Mouse (Mus musculus) liver, postnatal 0 days (tissue): Measurements from ENCODE around the gene Gm17364. TPM values are rescaled to one million over a fixed set of nuclear protein-coding genes. Genes with fewer than 3 reads are reported as not detected.

Experiments
- ATAC-seq: fragments of 200-750 bp; cut with Nextera tagmentation; 2 replicates; pipeline ENCODE4 v1.8.0; 2017; ENCODE audit warnings: mild to moderate bottlenecking, moderate library complexity
- DNase-seq: peaks from one replicate; pipeline ENCODE4 v3.0.0-alpha.2; 2016
- H3K27ac ChIP-seq: fragments of 300-500 bp; sonication (generic); 2 replicates; pipeline ENCODE4 v1.5.1; 2014; ENCODE audit warnings: antibody characterized with exemption, moderate library complexity, mild to moderate bottlenecking, low read depth
- H3K27me3 ChIP-seq: fragments of 300-500 bp; sonication (generic); 2 replicates; pipeline ENCODE4 v1.6.1; 2014; ENCODE audit warnings: low read length, control low read depth, mixed read lengths; ENCODE audit not compliant: insufficient read depth
- H3K36me3 ChIP-seq: fragments of 300-500 bp; sonication (generic); replicated peaks from 2 replicates; pipeline ENCODE4 v1.6.1; 2014; ENCODE audit warnings: mild to moderate bottlenecking, control low read depth, low read length, moderate library complexity, mixed read lengths; ENCODE audit not compliant: insufficient read depth
- H3K4me1 ChIP-seq: fragments of 300-500 bp; sonication (generic); 2 replicates; pipeline ENCODE4 v1.6.1; 2014; ENCODE audit warnings: antibody characterized with exemption, mild to moderate bottlenecking, control low read depth; ENCODE audit not compliant: insufficient read depth
- H3K4me2 ChIP-seq: fragments of 300-500 bp; sonication (generic); 2 replicates; pipeline ENCODE4 v1.6.1; 2014; ENCODE audit warnings: low read depth, mild to moderate bottlenecking, low read length, moderate library complexity, mixed read lengths
- H3K4me3 ChIP-seq: fragments of 300-500 bp; sonication (generic); 2 replicates; pipeline ENCODE4 v1.5.1; 2014; ENCODE audit warnings: low read depth, low read length
- H3K9ac ChIP-seq: fragments of 300-500 bp; sonication (generic); replicated peaks from 2 replicates; pipeline ENCODE4 v1.6.1; 2014; ENCODE audit warnings: mild to moderate bottlenecking, moderate library complexity
- H3K9me3 ChIP-seq: fragments of 300-500 bp; sonication (generic); 2 replicates; pipeline ENCODE4 v1.6.1; 2016; ENCODE audit warnings: mild to moderate bottlenecking, control low read depth, low read length, mixed read lengths
- CTCF ChIP-seq: sonication (generic); IDR thresholded peaks from 2 replicates; pipeline ENCODE4 v1.5.1; 2016; ENCODE audit warnings: antibody characterized with exemption, low read depth
- EP300 ChIP-seq: IDR thresholded peaks from 2 replicates; pipeline ENCODE4 v1.6.1; 2016; ENCODE audit warnings: antibody characterized with exemption, low read depth, mild to moderate bottlenecking
- WGBS: fragments of 180-500 bp; shearing (Covaris S2); extraction: QIAGEN DNeasy Blood & Tissue Kit; methylation state at CpG from one replicate; pipeline ENCODE4 v1.1.7; 2014; ENCODE audit not compliant: insufficient replicate concordance; 5-methylcytosine and 5-hydroxymethylcytosine counted together
- polyA plus RNA-seq: library from polyadenylated mRNA; unstranded; fragments of >200 nt; fragmentation: Nextera tagmentation; extraction: Ambion mirVana; gene quantifications from 2 replicates; pipeline ENCODE4 v1.2.1, GENCODE M21; 2015

Gm17364 gene
- polyA plus RNA-seq, 1 experiment from 2014 or later: not detected

DNA sequence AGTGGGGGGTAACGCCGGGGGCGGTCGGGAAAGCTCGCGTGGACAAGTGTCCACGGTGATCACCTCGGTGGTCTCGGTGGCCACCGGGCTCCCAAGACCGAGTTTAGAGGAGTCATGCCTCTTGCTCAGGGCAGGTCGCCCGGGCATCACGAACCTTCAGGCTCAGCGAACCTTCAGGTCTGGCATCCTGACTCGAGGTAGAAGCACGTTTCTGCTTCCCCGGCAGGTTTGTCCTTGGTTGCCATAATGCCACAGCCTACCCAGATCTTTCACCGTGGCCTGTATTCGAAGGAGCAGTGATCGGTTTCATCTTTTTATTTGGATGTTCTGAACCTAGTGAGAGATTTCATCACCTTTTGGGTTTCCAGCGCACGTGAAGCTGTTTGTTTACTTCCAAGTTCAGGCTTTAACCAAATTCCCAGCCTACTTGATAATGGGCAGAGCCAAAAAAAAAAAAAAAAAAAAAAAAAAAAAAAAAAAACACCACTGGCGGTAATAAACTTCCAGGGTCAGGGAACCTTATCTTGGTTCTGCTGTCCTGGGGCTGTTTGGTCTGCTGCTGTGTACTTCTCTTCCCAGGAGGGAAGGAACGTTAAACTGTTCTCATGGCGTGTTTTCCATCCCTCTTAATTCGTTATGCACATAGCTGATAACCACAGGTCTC lies 23.3 kb downstream of the Gm17364 start:
- H3K9ac ChIP-seq: peak overlapping the region; percentile 86
- no peak for ATAC-seq
- H3K9me3 ChIP-seq: no peaks in the 10 kb centered on the region
- under 1% methylated on average over 27 of the region's 27 CpGs for WGBS
- peak overlapping the region; percentile 91 for H3K27ac ChIP-seq
- DNase-seq: no peak
- no peaks in the 10 kb centered on the region for H3K27me3 ChIP-seq
- no peak for TF ChIP-seq CTCF
- no peak for TF ChIP-seq EP300
- peak overlapping the region; percentile 81 for H3K4me3 ChIP-seq
- H3K4me1 ChIP-seq: peaks cover 17% of the 10 kb centered on the region
- H3K36me3 ChIP-seq: no peaks in the 10 kb centered on the region
- peak overlapping the region; percentile 79 for H3K4me2 ChIP-seq

DNA sequence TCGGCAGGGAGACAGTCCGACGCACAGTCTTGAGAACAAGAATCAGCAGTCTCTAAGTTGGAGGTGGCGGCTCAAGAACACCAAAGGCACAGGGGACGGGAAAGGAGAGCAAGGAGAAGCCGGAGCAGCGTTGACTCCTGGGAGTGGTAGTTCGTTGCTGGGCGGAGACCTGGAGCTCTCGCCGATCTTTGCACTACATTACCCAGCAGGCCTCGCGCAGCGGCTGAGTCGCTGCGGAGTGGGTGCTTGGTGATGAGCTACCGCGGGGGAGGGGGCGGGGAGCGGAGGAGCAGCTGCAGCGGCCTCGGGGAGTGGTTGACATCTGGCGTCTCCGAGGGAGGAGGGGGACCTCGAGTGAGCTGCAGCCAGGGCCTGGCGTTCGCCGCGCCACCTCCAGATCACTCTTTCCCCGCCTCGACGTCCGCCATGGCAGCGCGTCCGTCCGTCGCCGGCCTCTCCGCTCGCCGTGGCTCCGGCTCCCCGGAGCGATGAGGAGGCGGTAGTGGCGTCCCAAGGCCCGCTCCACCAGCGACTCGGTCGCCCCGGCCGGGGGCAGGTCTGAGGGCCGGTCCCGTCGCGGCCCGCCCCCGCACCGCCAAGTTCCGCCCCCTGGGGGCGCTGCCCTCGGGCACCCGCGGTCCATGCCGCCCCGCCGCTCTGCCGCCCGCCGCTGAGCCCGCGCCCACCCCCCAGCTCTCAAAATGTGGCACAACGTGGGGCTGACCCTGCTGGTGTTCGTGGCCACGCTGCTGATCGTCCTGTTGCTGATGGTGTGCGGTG lies 24.0 kb downstream of the Gm17364 start, which contains the start of gene Smim13:
Gene Smim13 (plus strand): TSS at position 307 of the 780 bp plus-strand sequence.
- peak within 1 kb of the TSS; percentile 81 for H3K4me3 ChIP-seq
- no peaks in the 10 kb centered on the region for H3K36me3 ChIP-seq
- WGBS: under 1% methylated on average over 51 of the region's 78 CpGs
- H3K9me3 ChIP-seq: no peaks in the 10 kb centered on the region
- peak; percentile 94 for DNase-seq
- ATAC-seq: peak; percentile 96
- peaks cover 17% of the 10 kb centered on the region for H3K4me1 ChIP-seq
- H3K27me3 ChIP-seq: no peaks in the 10 kb centered on the region
- H3K9ac ChIP-seq: peak within 1 kb of the TSS; percentile 86
- TF ChIP-seq CTCF (peak; percentile 47), EP300 (no peak; the same call in 1 of the 2 replicates)
- peak within 1 kb of the TSS; percentile 91 for H3K27ac ChIP-seq
- peak within 1 kb of the TSS; percentile 79 for H3K4me2 ChIP-seq

DNA sequence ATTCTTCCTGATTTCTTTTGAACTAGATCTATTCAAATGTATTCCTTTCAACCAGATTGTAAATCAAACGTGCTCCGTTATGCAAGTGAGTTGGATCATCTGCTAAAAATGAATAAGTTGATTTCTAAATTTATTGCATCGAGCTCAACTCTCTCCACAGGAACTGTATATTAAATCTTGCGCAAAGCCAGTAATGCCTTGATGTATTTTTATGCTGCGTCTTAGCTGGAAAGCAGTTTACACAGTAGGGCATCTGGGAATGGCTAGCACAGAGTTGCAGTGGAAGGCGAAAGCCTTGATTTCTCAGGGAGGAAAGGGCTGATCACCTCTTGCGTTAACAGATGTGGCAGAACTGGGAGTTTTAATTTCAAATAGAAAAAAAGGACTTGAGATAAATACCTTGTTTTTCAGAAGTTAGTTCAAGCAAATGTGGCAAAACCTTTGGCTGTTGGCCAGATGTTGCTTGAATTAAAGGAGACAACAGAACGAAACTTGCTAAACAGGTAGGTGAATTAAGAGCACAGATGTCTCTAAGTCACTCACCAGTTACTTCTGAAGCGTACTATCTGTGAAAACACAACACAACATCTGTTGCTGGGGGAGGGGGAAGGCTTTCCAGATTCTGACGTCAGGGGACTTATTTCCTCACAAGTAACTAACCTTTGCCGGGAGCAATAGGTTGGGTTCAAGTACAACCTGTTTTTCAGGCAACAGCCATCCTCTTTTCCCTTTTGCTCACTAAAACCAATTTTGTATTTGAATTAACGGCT lies 24.8 kb downstream of the Gm17364 start:
- WGBS: 42% methylated on average over 12 of the region's 12 CpGs
- DNase-seq: no peak
- Histone ChIP-seq H3K4me3 (peak overlapping the region; percentile 81), H3K9ac (peak overlapping the region; percentile 86), H3K27me3 (no peaks in the 10 kb centered on the region), H3K27ac (peak overlapping the region; percentile 91), H3K4me1 (peaks cover 17% of the 10 kb centered on the region), H3K36me3 (no peaks in the 10 kb centered on the region), H3K4me2 (peak overlapping the region; percentile 79), H3K9me3 (no peaks in the 10 kb centered on the region)
- peak; percentile 53 for ATAC-seq
- peak; percentile 73 for TF ChIP-seq EP300
- no peak for TF ChIP-seq CTCF

DNA sequence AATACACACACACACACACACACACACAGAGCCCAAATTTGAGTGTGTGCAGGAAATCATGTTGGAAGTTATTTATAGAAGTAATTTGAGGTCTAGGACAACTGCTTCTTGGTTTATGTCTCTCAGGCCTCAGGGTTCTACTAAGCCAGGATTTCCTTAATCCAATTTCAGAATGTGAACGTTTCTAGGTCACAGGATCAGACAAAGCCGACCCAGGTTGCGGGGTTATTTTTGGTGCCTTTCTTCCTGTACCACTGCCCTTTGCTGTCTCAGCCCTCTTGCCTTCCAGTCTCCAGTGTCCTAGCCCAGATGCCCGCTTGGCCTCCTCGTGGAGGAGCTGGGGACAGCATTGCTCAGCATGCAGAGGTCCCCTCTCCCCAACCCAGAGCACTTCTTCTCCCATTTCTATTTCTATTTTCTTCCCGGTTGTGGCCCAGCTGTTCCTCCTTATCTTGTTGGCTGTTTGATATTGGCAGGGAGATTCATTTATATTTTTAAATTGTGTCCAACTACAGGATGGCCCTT lies 29.4 kb downstream of the Gm17364 start:
- TF ChIP-seq CTCF: peak; percentile 22; the same call in 1 of the 2 replicates
- TF ChIP-seq EP300: no peak
- DNase-seq: no peak
- Histone ChIP-seq H3K4me3 (no peak overlapping the region), H3K9me3 (no peaks in the 10 kb centered on the region), H3K9ac (no peak overlapping the region), H3K27ac (no peak overlapping the region), H3K27me3 (no peaks in the 10 kb centered on the region), H3K36me3 (no peaks in the 10 kb centered on the region), H3K4me1 (peaks cover 6% of the 10 kb centered on the region; the same call in 1 of the 2 replicates), H3K4me2 (no peak overlapping the region)
- ATAC-seq: no peak
- WGBS: 41% methylated on average over 6 of the region's 6 CpGs

DNA sequence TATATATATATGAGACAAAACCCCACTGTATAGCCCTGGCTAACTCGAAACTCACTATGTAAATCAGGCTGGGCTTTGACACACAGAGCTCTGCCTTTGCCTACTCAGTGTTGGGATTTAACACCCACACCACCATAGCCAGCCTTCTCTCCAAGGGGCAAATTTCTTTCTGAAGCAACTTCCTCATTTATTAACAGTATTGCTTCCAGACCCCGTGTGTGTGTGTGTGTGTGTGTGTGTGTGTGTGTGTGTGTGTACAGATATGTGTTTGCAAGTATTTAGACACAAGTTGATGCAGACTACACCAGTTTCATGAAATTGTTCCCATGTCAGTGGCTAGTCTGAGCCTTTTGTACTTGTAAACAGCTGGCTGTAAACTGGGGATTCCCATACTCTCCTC lies 32.2 kb downstream of the Gm17364 start:
- ATAC-seq: no peak
- Histone ChIP-seq H3K27me3 (no peaks in the 10 kb centered on the region), H3K4me3 (no peak overlapping the region), H3K27ac (no peak overlapping the region), H3K36me3 (no peaks in the 10 kb centered on the region), H3K9me3 (no peaks in the 10 kb centered on the region), H3K4me1 (no peaks in the 10 kb centered on the region), H3K9ac (no peak overlapping the region), H3K4me2 (no peak overlapping the region)
- no peak for TF ChIP-seq CTCF
- no peak for TF ChIP-seq EP300
- no peak for DNase-seq
- WGBS: 28% methylated on average over 2 of the region's 2 CpGs

DNA sequence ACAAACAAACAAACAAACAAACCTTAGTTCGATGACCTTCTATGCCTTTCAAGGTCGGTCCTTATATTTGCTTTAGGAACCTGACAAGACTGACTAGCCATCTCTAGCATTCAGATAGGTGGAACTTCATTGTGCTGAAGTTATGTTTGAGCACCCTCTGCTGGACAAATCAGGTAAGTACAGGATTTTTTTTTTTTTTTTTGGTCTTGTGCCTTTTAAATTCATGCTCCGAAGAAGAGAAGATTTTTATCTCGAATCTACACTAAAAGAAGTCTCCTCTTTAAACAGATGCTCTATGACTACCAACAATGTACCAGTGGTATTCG lies 35.0 kb downstream of the Gm17364 start:
- no peak overlapping the region for H3K9ac ChIP-seq
- H3K4me3 ChIP-seq: no peak overlapping the region
- DNase-seq (no peak), ATAC-seq (no peak)
- H3K4me1 ChIP-seq: no peaks in the 10 kb centered on the region; the same call in 1 of the 2 replicates
- no peaks in the 10 kb centered on the region for H3K9me3 ChIP-seq
- no peaks in the 10 kb centered on the region for H3K36me3 ChIP-seq
- TF ChIP-seq EP300: no peak
- TF ChIP-seq CTCF: peak; percentile 84
- H3K27me3 ChIP-seq: no peaks in the 10 kb centered on the region
- H3K27ac ChIP-seq: no peak overlapping the region
- WGBS: 2% methylated on average over 5 of the region's 5 CpGs
- peak overlapping the region; percentile 56; the same call in 1 of the 2 replicates for H3K4me2 ChIP-seq
